Mouse (Mus musculus): ENCODE data around the gene Eif4e3. TPM values are rescaled to one million over a fixed set of nuclear protein-coding genes. Genes with fewer than 3 reads are reported as not detected.

The Eif4e3 gene
- polyA plus RNA-seq, 1 experiment from 2014 or later = 10.2 TPM

- Histone ChIP-seq H3K4me1 (replicated peaks; ENCODE audit: control insufficient read depth, insufficient read depth, low read length) (peaks cover 7% of the 10 kb centered on the region), H3K27ac (ENCODE audit: low read length) (no peak overlapping the region), H3K27me3 (replicated peaks; ENCODE audit: control insufficient read depth, insufficient read depth, low read length) (no peaks in the 10 kb centered on the region), H3K9ac (replicated peaks; ENCODE audit: low read depth, low read length) (no peak overlapping the region), H3K4me2 (ENCODE audit: low read length) (no peak overlapping the region), H3K4me3 (replicated peaks; ENCODE audit: low read length) (no peak overlapping the region), H3K36me3 (ENCODE audit: control insufficient read depth, insufficient read depth) (no peaks in the 10 kb centered on the region), H3K9me3 (ENCODE audit: control insufficient read depth, low read length) (no peaks in the 10 kb centered on the region)
- no peak for ATAC-seq
- WGBS = 77% methylated on average over 7 of the region's 7 CpGs
These were observed 46.1 kb downstream of the Eif4e3 start for GRCm38 (mm10) chr6:99620471-99620870.

- no peaks in the 10 kb centered on the region for H3K36me3 ChIP-seq (ENCODE audit: control insufficient read depth, insufficient read depth)
- no peak for ATAC-seq
- no peaks in the 10 kb centered on the region for H3K9me3 ChIP-seq (ENCODE audit: control insufficient read depth, low read length)
- H3K4me1 ChIP-seq (replicated peaks; ENCODE audit: control insufficient read depth, insufficient read depth, low read length) = peaks cover 9% of the 10 kb centered on the region
- no peak overlapping the region for H3K9ac ChIP-seq (replicated peaks; ENCODE audit: low read depth, low read length)
- no peaks in the 10 kb centered on the region for H3K27me3 ChIP-seq (replicated peaks; ENCODE audit: control insufficient read depth, insufficient read depth, low read length)
- WGBS = 81% methylated on average over 8 of the region's 8 CpGs
- H3K4me2 ChIP-seq (ENCODE audit: low read length) = no peak overlapping the region
- no peak overlapping the region for H3K4me3 ChIP-seq (replicated peaks; ENCODE audit: low read length)
- H3K27ac ChIP-seq (ENCODE audit: low read length) = no peak overlapping the region
These were observed 46.6 kb downstream of the Eif4e3 start for GRCm38 (mm10) chr6:99619964-99620363.

- H3K4me1 ChIP-seq (replicated peaks; ENCODE audit: control insufficient read depth, insufficient read depth, low read length) = peaks cover 9% of the 10 kb centered on the region
- no peak overlapping the region for H3K27ac ChIP-seq (ENCODE audit: low read length)
- WGBS = 89% methylated on average over 8 of the region's 8 CpGs
- no peaks in the 10 kb centered on the region for H3K9me3 ChIP-seq (ENCODE audit: control insufficient read depth, low read length)
- no peaks in the 10 kb centered on the region for H3K27me3 ChIP-seq (replicated peaks; ENCODE audit: control insufficient read depth, insufficient read depth, low read length)
- no peak overlapping the region for H3K9ac ChIP-seq (replicated peaks; ENCODE audit: low read depth, low read length)
- H3K4me2 ChIP-seq (ENCODE audit: low read length) = no peak overlapping the region
- ATAC-seq = no peak
- no peaks in the 10 kb centered on the region for H3K36me3 ChIP-seq (ENCODE audit: control insufficient read depth, insufficient read depth)
- H3K4me3 ChIP-seq (replicated peaks; ENCODE audit: low read length) = no peak overlapping the region
These were observed 47.1 kb downstream of the Eif4e3 start for GRCm38 (mm10) chr6:99619466-99619865.

GRCm38 (mm10) chr6:99617867-99618266, 48.7 kb downstream of the Eif4e3 start:
- Histone ChIP-seq H3K4me2 (ENCODE audit: low read length) (no peak overlapping the region), H3K27me3 (replicated peaks; ENCODE audit: control insufficient read depth, insufficient read depth, low read length) (no peaks in the 10 kb centered on the region), H3K4me1 (replicated peaks; ENCODE audit: control insufficient read depth, insufficient read depth, low read length) (peaks cover 5% of the 10 kb centered on the region; the same call in 1 of the 2 replicates), H3K4me3 (replicated peaks; ENCODE audit: low read length) (no peak overlapping the region), H3K9ac (replicated peaks; ENCODE audit: low read depth, low read length) (no peak overlapping the region), H3K27ac (ENCODE audit: low read length) (no peak overlapping the region), H3K36me3 (ENCODE audit: control insufficient read depth, insufficient read depth) (no peaks in the 10 kb centered on the region), H3K9me3 (ENCODE audit: control insufficient read depth, low read length) (no peaks in the 10 kb centered on the region)
- ATAC-seq = no peak
- WGBS = 54% methylated on average over 7 of the region's 7 CpGs

- ATAC-seq = no peak
- Histone ChIP-seq H3K4me3 (replicated peaks; ENCODE audit: low read length) (no peak overlapping the region), H3K9me3 (ENCODE audit: control insufficient read depth, low read length) (no peaks in the 10 kb centered on the region), H3K27ac (ENCODE audit: low read length) (no peak overlapping the region), H3K4me1 (replicated peaks; ENCODE audit: control insufficient read depth, insufficient read depth, low read length) (peaks cover 5% of the 10 kb centered on the region; the same call in 1 of the 2 replicates), H3K36me3 (ENCODE audit: control insufficient read depth, insufficient read depth) (no peaks in the 10 kb centered on the region), H3K27me3 (replicated peaks; ENCODE audit: control insufficient read depth, insufficient read depth, low read length) (no peaks in the 10 kb centered on the region), H3K4me2 (ENCODE audit: low read length) (no peak overlapping the region), H3K9ac (replicated peaks; ENCODE audit: low read depth, low read length) (no peak overlapping the region)
- 83% methylated on average over 1 of the region's 1 CpGs for WGBS
These were observed 49.2 kb downstream of the Eif4e3 start for GRCm38 (mm10) chr6:99617415-99617814.

- WGBS = 21% methylated on average over 10 of the region's 10 CpGs
- no peak for ATAC-seq
- Histone ChIP-seq H3K27me3 (replicated peaks; ENCODE audit: control insufficient read depth, insufficient read depth, low read length) (no peaks in the 10 kb centered on the region), H3K9ac (replicated peaks; ENCODE audit: low read depth, low read length) (no peak overlapping the region), H3K27ac (ENCODE audit: low read length) (no peak overlapping the region), H3K9me3 (ENCODE audit: control insufficient read depth, low read length) (no peaks in the 10 kb centered on the region), H3K36me3 (ENCODE audit: control insufficient read depth, insufficient read depth) (no peaks in the 10 kb centered on the region), H3K4me2 (ENCODE audit: low read length) (no peak overlapping the region), H3K4me1 (replicated peaks; ENCODE audit: control insufficient read depth, insufficient read depth, low read length) (peaks cover 5% of the 10 kb centered on the region; the same call in 1 of the 2 replicates), H3K4me3 (replicated peaks; ENCODE audit: low read length) (no peak overlapping the region)
These were observed 51.3 kb downstream of the Eif4e3 start for GRCm38 (mm10) chr6:99615272-99615751.

GRCm38 (mm10) chr6:99614566-99615271, 51.9 kb downstream of the Eif4e3 start:
- no peaks in the 10 kb centered on the region for H3K36me3 ChIP-seq (ENCODE audit: control insufficient read depth, insufficient read depth)
- H3K4me2 ChIP-seq (ENCODE audit: low read length) = no peak overlapping the region
- ATAC-seq = no peak
- no peaks in the 10 kb centered on the region for H3K27me3 ChIP-seq (replicated peaks; ENCODE audit: control insufficient read depth, insufficient read depth, low read length)
- H3K9ac ChIP-seq (replicated peaks; ENCODE audit: low read depth, low read length) = no peak overlapping the region
- peaks cover 5% of the 10 kb centered on the region; the same call in 1 of the 2 replicates for H3K4me1 ChIP-seq (replicated peaks; ENCODE audit: control insufficient read depth, insufficient read depth, low read length)
- no peak overlapping the region for H3K27ac ChIP-seq (ENCODE audit: low read length)
- WGBS = 67% methylated on average over 17 of the region's 17 CpGs
- no peak overlapping the region for H3K4me3 ChIP-seq (replicated peaks; ENCODE audit: low read length)
- no peaks in the 10 kb centered on the region for H3K9me3 ChIP-seq (ENCODE audit: control insufficient read depth, low read length)

- no peaks in the 10 kb centered on the region for H3K36me3 ChIP-seq (ENCODE audit: control insufficient read depth, insufficient read depth)
- 0 out of 2 replicates have a peak overlapping the region, but pooled peaks have one; percentile 42 for H3K27ac ChIP-seq (ENCODE audit: low read length)
- H3K9me3 ChIP-seq (ENCODE audit: control insufficient read depth, low read length) = no peaks in the 10 kb centered on the region
- no peak for ATAC-seq
- H3K9ac ChIP-seq (replicated peaks; ENCODE audit: low read depth, low read length) = no peak overlapping the region
- H3K4me3 ChIP-seq (replicated peaks; ENCODE audit: low read length) = no peak overlapping the region
- no peak overlapping the region for H3K4me2 ChIP-seq (ENCODE audit: low read length)
- peaks cover 5% of the 10 kb centered on the region; the same call in 1 of the 2 replicates for H3K4me1 ChIP-seq (replicated peaks; ENCODE audit: control insufficient read depth, insufficient read depth, low read length)
- H3K27me3 ChIP-seq (replicated peaks; ENCODE audit: control insufficient read depth, insufficient read depth, low read length) = no peaks in the 10 kb centered on the region
- 63% methylated on average over 6 of the region's 6 CpGs for WGBS
These were observed 54.7 kb downstream of the Eif4e3 start for GRCm38 (mm10) chr6:99611866-99612265.

GRCm38 (mm10) chr6:99610454-99611427, 55.8 kb downstream of the Eif4e3 start:
- Histone ChIP-seq H3K36me3 (ENCODE audit: control insufficient read depth, insufficient read depth) (no peaks in the 10 kb centered on the region), H3K4me3 (replicated peaks; ENCODE audit: low read length) (no peak overlapping the region), H3K27me3 (replicated peaks; ENCODE audit: control insufficient read depth, insufficient read depth, low read length) (no peaks in the 10 kb centered on the region), H3K9ac (replicated peaks; ENCODE audit: low read depth, low read length) (no peak overlapping the region), H3K9me3 (ENCODE audit: control insufficient read depth, low read length) (no peaks in the 10 kb centered on the region), H3K4me2 (ENCODE audit: low read length) (no peak overlapping the region), H3K4me1 (replicated peaks; ENCODE audit: control insufficient read depth, insufficient read depth, low read length) (peaks cover 5% of the 10 kb centered on the region; the same call in 1 of the 2 replicates), H3K27ac (ENCODE audit: low read length) (no peak overlapping the region)
- no peak for ATAC-seq
- 65% methylated on average over 14 of the region's 14 CpGs for WGBS
